Mouse (Mus musculus): ENCODE data around the gene Pusl1.

Pusl1 gene

GRCm38 (mm10) chr4:155891551-155892001 lies at the start of gene Pusl1, which contains the start of gene Acap3:
Pusl1 (minus strand) TSS chr4:155891781.
Acap3 (plus strand) TSS chr4:155891822.
- DNase-seq (ENCODE audit: low spot score in 2 of 2), result peak; percentile 93 to 98

GRCm38 (mm10) chr4:155932031-155932430 lies 40.5 kb upstream of the Pusl1 start:
- no peak for DNase-seq (ENCODE audit: low spot score in 2 of 2)

DNA sequence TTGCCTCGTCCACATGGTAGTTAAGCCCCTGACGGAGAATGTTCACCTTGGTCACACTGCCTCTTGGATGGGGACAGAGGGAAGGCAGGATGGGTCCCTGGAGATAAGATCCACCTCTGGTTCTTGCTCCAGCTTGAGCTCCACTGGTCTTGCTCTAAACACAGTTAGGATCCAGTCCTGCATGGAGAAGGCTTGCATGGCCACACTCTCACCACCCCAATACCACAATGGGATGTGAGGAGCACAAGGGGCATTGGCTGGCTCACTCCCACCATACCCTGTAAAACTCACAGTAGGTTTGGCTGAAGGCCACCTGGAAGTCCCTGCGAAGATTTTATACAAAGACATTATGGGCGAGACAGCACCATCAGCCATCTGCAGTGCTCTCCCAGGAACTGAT lies 17.2 kb upstream of the Pusl1 start:
- peak in 1 of 2 experiments; percentile 1 for DNase-seq (ENCODE audit: low spot score in 2 of 2)

DNA sequence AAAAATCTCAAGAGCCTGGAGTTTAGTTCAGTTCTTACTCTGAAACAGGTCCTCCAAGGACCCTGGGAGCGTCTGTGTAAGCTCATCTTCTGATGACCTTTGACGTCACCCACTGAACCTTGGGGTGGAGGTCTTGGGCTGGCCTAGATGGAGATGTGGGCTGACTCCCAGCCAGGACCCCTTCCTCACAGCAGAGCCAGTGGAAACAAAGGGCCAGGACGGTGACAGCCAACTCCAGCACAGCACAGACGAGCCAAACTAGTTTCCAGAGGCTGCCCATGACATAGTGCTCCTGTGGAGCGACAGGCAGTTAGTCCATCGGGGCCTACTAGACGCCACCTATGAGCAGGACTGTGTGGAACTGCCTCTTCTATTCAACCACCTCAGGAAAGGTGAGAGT lies 16.7 kb upstream of the Pusl1 start:
- peak; percentile 1 to 17 for DNase-seq (ENCODE audit: low spot score in 2 of 2)

DNA sequence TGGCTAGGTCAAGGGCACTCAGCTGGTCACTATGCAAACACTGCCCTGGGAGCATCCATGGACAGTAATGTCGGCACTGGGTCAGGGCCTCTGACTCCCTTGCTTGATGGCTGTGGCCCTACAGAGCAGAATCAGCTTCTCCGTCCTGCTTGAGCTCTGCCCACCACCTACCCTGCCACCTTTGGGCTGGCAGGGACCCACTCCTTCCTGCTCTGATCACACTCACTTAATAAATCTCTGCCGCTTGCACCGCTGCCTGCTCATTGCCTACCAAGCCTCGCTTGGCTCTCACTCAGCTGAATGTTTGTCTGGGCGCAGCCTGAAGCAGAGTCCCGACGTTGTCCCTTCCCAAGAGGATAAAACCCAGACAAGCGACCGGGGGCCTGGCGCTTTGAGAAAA lies 15.4 kb upstream of the Pusl1 start:
- DNase-seq (ENCODE audit: low spot score in 2 of 2), result no peak

- DNase-seq (ENCODE audit: low spot score in 2 of 2), result peak; percentile 0 to 18
These were observed 14.5 kb upstream of the Pusl1 start for GRCm38 (mm10) chr4:155906125-155906524.

DNA sequence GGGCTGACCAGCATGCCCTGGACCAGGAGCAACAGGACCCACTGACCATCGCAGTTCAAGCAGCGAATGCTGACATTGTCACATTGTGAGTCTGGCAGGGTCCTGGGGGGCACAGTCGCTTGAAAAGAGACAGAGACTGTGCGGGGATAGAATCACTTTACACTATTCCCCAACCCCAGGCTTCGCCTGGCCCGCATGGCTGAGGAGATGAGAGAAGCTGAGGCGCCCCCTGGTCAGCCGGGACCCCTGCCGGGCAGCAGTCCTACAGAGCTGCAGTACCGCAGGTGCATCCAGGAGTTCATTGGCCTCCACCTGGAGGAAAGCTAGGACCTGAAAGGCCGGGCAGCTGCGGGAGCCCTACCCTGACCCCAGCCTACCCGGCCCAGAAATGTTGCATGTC lies 14.1 kb upstream of the Pusl1 start:
- DNase-seq (ENCODE audit: low spot score in 2 of 2), result peak in 1 of 2 experiments; percentile 1

GRCm38 (mm10) chr4:155904318-155905102 lies 12.9 kb upstream of the Pusl1 start:
- peak; percentile 19 to 41 for DNase-seq (ENCODE audit: low spot score in 2 of 2)

DNA sequence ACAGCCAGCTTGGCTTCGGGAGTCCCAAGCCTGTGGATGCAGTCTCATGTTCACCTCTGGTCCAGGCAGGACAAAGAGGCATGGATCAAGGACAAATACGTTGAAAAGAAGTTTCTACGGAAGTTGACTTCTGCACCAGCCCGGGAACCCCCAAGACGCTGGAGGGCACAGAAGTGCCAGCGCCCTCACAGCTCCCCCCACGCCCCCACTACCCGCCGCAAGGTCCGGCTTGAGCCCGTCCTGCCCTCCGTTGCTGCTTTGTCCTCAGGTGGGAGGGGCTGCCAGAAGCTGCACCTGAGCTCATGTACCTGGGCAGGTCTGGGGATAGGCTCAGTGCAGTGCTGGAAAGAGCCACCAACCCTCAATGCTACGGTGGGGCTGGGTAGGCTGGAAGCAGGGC lies 11.7 kb upstream of the Pusl1 start:
- peak; percentile 0 to 19 for DNase-seq (ENCODE audit: low spot score in 2 of 2)

- no peak for DNase-seq (ENCODE audit: low spot score in 2 of 2)
These were observed 9.6 kb upstream of the Pusl1 start for GRCm38 (mm10) chr4:155901205-155901604.

GRCm38 (mm10) chr4:155899355-155899754 lies 7.8 kb upstream of the Pusl1 start:
- peak in 1 of 2 experiments; percentile 1 for DNase-seq (ENCODE audit: low spot score in 2 of 2)

DNA sequence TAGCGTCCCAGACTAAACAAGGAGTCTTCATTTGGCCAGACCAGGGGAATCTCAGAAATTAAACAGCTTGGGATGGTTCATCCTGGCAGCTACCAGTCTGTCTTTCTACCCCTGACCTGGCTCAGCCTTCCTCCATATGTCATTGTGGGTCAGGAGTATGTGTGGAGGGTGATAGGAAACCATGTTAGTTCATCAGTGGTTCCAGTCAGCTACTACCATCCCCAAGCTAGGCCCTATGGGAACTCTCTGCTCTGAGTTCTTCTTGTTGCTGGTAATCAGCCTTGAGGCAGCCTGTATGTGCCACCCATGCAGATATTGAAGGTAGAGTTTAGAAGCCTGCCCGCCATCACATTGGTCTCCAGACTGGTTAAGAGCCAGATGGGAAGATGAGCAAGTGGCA lies 6.7 kb upstream of the Pusl1 start:
- peak in 1 of 2 experiments; percentile 0 for DNase-seq (ENCODE audit: low spot score in 2 of 2)

DNA sequence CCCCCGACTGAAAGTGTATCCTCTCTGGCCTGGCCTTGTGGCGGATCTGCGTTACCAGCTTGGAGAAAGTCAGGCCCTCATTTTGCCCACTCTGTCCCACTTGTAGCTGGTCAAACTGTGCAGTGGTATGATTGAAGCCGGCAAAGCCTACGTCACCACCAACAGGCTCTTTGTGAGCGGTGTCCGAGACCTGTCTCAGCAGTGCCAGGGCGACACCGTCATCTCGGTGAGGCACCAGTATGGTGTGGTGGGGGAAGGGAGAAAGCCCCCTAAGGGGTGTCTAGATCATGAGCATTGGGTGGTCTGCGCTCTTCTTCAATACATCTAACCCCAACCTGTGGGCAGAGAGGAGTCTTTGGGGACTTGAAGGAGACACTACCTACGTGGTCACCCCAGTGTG lies 4.9 kb upstream of the Pusl1 start:
- peak in 1 of 2 experiments; percentile 0 for DNase-seq (ENCODE audit: low spot score in 2 of 2)

DNA sequence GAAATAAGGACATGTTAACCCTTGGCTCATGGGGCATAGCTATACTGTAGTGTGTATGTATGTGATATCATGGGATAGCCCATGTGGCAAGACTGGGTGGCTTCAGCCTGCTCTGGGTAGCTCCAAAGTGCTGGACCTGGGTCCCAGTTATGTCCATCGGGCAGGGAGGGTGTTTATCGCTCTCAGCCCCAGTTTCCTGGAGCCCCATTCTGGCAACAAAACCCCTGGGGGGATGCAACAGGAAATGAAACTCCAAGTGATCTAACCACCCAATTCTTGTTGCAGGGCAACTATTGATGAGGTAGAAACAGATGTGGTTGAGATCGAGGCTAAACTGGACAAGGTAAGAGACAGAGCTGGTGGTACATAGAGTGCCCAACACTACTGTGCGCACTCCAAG lies 4.2 kb upstream of the Pusl1 start:
- no peak for DNase-seq (ENCODE audit: low spot score in 2 of 2)

GRCm38 (mm10) chr4:155895216-155895615 lies 3.6 kb upstream of the Pusl1 start:
- peak in 1 of 2 experiments; percentile 55 for DNase-seq (ENCODE audit: low spot score in 2 of 2)

- DNase-seq (ENCODE audit: low spot score in 2 of 2), result no peak
These were observed 2.8 kb upstream of the Pusl1 start for GRCm38 (mm10) chr4:155894311-155894881.

- no peak for DNase-seq (ENCODE audit: low spot score in 2 of 2)
These were observed 1.7 kb upstream of the Pusl1 start for GRCm38 (mm10) chr4:155893212-155893690.

DNA sequence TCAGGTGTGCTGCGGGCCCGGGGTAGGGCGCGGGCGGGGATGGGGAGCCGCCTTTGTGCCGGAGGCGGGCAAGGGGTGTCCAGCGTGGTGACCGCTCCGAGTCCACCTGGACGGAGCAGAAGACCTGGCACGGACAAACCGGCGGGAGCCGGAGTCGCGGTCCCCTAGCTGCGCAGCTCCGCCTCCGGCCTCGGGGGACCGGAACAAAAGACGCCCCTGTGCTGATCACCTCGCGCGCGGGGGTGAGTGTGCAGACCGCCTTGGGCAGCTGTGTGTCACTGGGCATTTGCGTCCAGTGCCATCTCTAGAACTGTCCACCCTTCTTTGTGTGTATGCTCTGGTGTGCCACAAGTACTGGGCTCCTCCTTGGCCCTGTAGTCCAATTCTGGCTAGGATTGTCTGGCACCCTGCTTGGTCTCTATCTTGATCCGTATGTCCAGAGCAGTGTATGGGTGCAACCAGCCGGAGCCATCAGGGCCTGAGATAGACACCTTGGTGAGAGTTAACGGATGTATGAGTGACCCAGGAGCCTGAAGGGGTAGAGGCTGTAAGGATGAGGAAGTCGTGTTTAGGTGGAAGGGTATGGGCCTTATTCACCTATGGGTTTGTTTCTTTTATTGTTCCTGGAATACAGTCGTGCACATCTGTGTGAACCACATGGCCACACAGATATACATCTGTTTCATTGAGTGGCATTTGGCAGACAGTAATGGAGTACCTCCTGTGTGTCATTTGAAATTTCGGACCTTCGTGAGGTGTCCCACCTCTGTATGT lies 1.0 kb upstream of the Pusl1 start:
- DNase-seq (ENCODE audit: low spot score in 2 of 2), result peak in 1 of 2 experiments; percentile 40

GRCm38 (mm10) chr4:155892017-155892416 lies 436 bp upstream of the Pusl1 start:
- peak; percentile 68 to 89 for DNase-seq (ENCODE audit: low spot score in 2 of 2)

GRCm38 (mm10) chr4:155891011-155891471 lies 540 bp downstream of the Pusl1 start:
- peak in 1 of 2 experiments; percentile 19 for DNase-seq (ENCODE audit: low spot score in 2 of 2)

GRCm38 (mm10) chr4:155889316-155889715 lies 2.3 kb downstream of the Pusl1 start:
- peak in 1 of 2 experiments; percentile 13 for DNase-seq (ENCODE audit: low spot score in 2 of 2)

DNA sequence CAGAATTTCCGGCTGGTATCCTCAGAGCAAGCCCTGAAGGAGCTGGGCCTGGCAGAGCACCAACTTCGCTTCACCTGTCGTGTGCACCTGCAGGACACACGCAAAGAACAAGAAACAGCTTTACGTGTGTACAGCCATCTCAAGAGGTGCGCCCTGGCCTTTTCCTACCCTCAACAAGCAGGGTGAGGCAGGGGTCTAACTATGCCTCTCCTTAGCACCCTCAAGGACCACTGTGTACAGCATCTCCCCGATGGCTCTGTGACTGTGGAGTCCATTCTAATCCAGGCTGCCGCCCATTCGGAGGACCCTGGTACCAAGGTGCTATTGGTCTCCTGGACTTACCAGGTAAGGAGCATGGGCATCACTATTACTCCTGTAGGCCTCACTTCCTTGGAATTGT lies 3.4 kb downstream of the Pusl1 start:
- DNase-seq (ENCODE audit: low spot score in 2 of 2), result no peak

Measured in cerebellum, postnatal 4 days (tissue).